26 mouse cellular contexts compared by ENCODE assay signal in genomic region chr11:24269046-24269445, GRCm38 (mm10).
DNase-seq lines count a peak whose midpoint lies in the region; ATAC-seq and TF ChIP-seq lines count a peak whose summit lies in the region.
"Had no signal": no experiment of that assay in that cellular context is flagged by ENCODE, and none has a peak within 500 bp of the region (broad histone marks: within the 10 kb centered on the region; RNA-seq: fewer than 3 reads in every experiment).

No protein-coding gene starts in this region.

- no peak overlapping the region for H3K9ac ChIP-seq in kidney, postnatal 0 days (ENCODE audit: low read depth, low read length)
- H3K9ac ChIP-seq: embryonic facial prominence, embryonic 12.5 days; embryonic facial prominence, embryonic 15.5 days; forebrain, embryonic 12.5 days; forebrain, embryonic 15.5 days; heart, embryonic 12.5 days; heart, embryonic 15.5 days; hindbrain, embryonic 14.5 days had no signal

- ATAC-seq in kidney, postnatal 0 days (replicated peaks; ENCODE audit: low FRiP score, low read depth) = peak; percentile 57; the same call in 1 of the 2 replicates
- ATAC-seq: CD4-positive, CD25-positive, alpha-beta regulatory T cell, adult 4 months; forebrain, embryonic 15.5 days; hindbrain, postnatal 0 days had no signal

- no peak overlapping the region for H3K27ac ChIP-seq in kidney, postnatal 0 days
- H3K27ac ChIP-seq in forebrain, embryonic 10.5 days = no peak overlapping the region
- H3K27ac ChIP-seq: embryonic facial prominence, embryonic 12.5 days; embryonic facial prominence, embryonic 15.5 days; forebrain, embryonic 12.5 days; forebrain, embryonic 15.5 days; heart, embryonic 15.5 days; hindbrain, embryonic 14.5 days; hindbrain, postnatal 0 days had no signal

- H3K4me2 ChIP-seq in kidney, postnatal 0 days (ENCODE audit: low read length) = no peak overlapping the region
- H3K4me2 ChIP-seq: embryonic facial prominence, embryonic 12.5 days; embryonic facial prominence, embryonic 15.5 days; forebrain, embryonic 12.5 days; forebrain, embryonic 15.5 days; heart, embryonic 12.5 days; heart, embryonic 15.5 days; hindbrain, embryonic 14.5 days had no signal

- H3K9me3 ChIP-seq in kidney, postnatal 0 days (replicated peaks; ENCODE audit: low read length) = no peaks in the 10 kb centered on the region
- H3K9me3 ChIP-seq in forebrain, embryonic 10.5 days = no peaks in the 10 kb centered on the region
- H3K9me3 ChIP-seq: embryonic facial prominence, embryonic 12.5 days; embryonic facial prominence, embryonic 15.5 days; forebrain, embryonic 12.5 days; forebrain, embryonic 15.5 days; heart, embryonic 12.5 days; heart, embryonic 15.5 days had no signal

- DNase-seq in kidney, adult 9 months = peak; percentile 6
- DNase-seq in kidney, adult 18-20 months = no peak
- DNase-seq in kidney, postnatal 0 days (ENCODE audit: low spot score) = no peak
- peak; percentile 17 for DNase-seq in kidney, postnatal 10 days
- DNase-seq in kidney, postnatal 4 days = peak; percentile 5 to 16
- no peak for DNase-seq in forebrain, embryonic 10.5 days (ENCODE audit: extremely low spot score, low spot score)
- DNase-seq: adrenal gland, adult 2 months; adrenal gland, postnatal 14 days; cerebellum, adult 11 months; cerebellum, adult 2 months; cerebellum, adult 9-11 months; cerebellum, postnatal 25 days; gastrocnemius, postnatal 10 days; gastrocnemius, postnatal 36 days; heart, adult 18-20 months; heart, postnatal 10 days; heart, postnatal 4 days had no signal

- H3K4me3 ChIP-seq in kidney, postnatal 0 days (replicated peaks; ENCODE audit: low read depth, low read length) = no peak overlapping the region
- H3K4me3 ChIP-seq in forebrain, embryonic 10.5 days = no peak overlapping the region
- H3K4me3 ChIP-seq: embryonic facial prominence, embryonic 12.5 days; embryonic facial prominence, embryonic 15.5 days; forebrain, embryonic 12.5 days; forebrain, embryonic 15.5 days; heart, embryonic 12.5 days; heart, embryonic 15.5 days had no signal

- no peaks in the 10 kb centered on the region for H3K27me3 ChIP-seq in kidney, postnatal 0 days (ENCODE audit: insufficient read depth, low read length)
- H3K27me3 ChIP-seq in forebrain, embryonic 10.5 days (ENCODE audit: poor library complexity, severe bottlenecking) = peaks cover 17% of the 10 kb centered on the region
- H3K27me3 ChIP-seq: embryonic facial prominence, embryonic 12.5 days; embryonic facial prominence, embryonic 15.5 days; forebrain, embryonic 12.5 days; forebrain, embryonic 15.5 days; heart, embryonic 12.5 days; heart, embryonic 15.5 days had no signal

- H3K4me1 ChIP-seq in kidney, postnatal 0 days (replicated peaks; ENCODE audit: insufficient read depth, low read length) = no peaks in the 10 kb centered on the region
- peaks cover 18% of the 10 kb centered on the region for H3K4me1 ChIP-seq in forebrain, embryonic 10.5 days
- H3K4me1 ChIP-seq: forebrain, embryonic 15.5 days; heart, embryonic 12.5 days; heart, embryonic 15.5 days had no signal

- no peak for TF ChIP-seq CTCF in kidney, postnatal 0 days (IDR thresholded peaks at IDR 0.05; ENCODE audit: low read depth)

- H3K36me3 ChIP-seq in kidney, postnatal 0 days (ENCODE audit: insufficient read depth, low read length) = no peaks in the 10 kb centered on the region
- H3K36me3 ChIP-seq in forebrain, embryonic 10.5 days (replicated peaks) = no peaks in the 10 kb centered on the region
- H3K36me3 ChIP-seq: embryonic facial prominence, embryonic 12.5 days; embryonic facial prominence, embryonic 15.5 days; forebrain, embryonic 12.5 days; forebrain, embryonic 15.5 days; heart, embryonic 12.5 days; heart, embryonic 15.5 days had no signal

- WGBS in kidney, postnatal 0 days = 72% methylated on average over 2 of the region's 2 CpGs
- WGBS in forebrain, embryonic 10.5 days = 73% methylated on average over 2 of the region's 2 CpGs

Comparison
In these comparisons a context has a peak if more than half of its experiments do, and no peak if none do; other contexts are left out.
1. DNase-seq: peak in kidney, adult 9 months (single experiment), kidney, postnatal 10 days (single experiment) and kidney, postnatal 4 days (2 of 2); none in kidney, adult 18-20 months (single experiment), kidney, postnatal 0 days (single experiment) and forebrain, embryonic 10.5 days (single experiment).